Mouse (Mus musculus) kidney, postnatal 10 days (tissue): ENCODE data around the gene Pigx.
"Not testable (repeated sequence)": the region's sequence is repeated elsewhere in the genome, so short reads cannot be mapped to it uniquely, and the experiment has no call there.

Experiments used
- DNase-seq: peaks from one replicate; pipeline ENCODE4 v3.0.0; 2021; ENCODE audit warnings: mixed read lengths

The Pigx gene

DNA sequence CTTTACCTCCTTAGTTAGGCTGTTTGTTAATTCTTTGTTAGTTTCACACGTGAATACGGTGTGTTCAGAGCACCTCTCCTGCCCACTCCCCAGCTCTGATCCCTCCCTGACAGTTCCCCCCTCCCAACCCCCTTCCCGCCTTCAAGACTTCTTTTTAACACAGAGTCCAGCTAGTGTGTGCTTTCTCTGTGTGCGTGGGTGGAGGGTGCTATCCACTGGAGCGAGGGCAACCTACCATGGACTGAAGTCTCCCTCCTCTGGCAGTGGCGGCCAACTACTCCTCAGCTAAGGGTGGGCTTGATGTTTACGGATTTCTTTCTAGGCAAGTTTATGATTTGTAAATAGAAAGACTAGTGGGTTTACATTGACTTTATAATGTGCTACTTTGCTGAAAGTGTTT lies 8.6 kb upstream of the Pigx start:
- DNase-seq, result no peak

DNA sequence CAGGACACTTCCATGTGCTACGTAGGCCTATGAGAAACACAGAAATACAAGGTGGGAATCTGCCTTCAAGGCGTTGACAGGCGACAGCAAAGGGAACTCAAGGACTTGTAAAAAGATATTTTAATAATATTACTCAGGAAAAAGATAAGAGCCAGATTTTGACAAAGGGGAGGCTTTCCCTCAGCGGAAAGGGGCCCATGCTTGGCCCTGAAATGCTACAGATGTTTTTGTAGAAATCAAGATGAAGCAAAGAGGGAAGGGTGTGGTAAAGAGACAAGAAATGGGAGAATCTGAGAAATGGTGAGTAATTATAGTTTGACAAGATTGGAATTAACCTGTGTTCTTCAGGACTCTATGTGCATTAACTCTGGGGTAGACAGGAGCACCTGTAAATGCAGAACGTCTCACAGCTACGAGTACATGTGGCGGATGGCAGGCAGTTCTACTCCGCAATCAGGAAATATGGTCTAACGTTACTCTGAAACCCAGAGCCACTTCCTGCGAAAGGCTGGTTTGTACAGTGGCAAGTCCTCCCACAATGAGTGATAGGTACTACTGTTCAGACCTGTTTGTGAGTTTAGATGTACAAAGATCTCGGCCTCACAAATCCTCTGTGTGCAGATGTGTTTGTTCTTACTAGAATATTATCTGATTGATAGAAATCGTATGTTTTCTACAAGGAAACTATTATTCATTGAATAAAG lies 8.0 kb upstream of the Pigx start:
- DNase-seq, result no peak

DNA sequence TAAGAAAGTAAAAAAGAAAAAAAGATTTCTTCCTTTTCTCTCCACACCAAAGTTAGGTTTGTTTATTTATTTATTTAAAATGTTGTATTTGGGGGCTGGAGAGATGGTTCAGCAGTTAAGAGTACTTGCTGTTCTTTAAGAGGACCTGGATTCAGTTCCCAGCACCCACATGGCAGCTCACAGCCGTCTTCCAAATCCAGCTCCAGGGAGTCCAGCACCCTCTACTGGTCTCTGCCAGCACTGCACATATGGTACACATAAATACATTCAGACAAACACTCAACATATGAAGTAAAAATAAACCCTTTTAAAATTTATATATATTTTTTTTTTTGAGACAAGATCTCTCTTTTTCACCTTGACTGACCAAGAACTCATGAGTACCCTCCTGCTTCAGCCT lies 6.2 kb upstream of the Pigx start:
- no peak for DNase-seq

DNA sequence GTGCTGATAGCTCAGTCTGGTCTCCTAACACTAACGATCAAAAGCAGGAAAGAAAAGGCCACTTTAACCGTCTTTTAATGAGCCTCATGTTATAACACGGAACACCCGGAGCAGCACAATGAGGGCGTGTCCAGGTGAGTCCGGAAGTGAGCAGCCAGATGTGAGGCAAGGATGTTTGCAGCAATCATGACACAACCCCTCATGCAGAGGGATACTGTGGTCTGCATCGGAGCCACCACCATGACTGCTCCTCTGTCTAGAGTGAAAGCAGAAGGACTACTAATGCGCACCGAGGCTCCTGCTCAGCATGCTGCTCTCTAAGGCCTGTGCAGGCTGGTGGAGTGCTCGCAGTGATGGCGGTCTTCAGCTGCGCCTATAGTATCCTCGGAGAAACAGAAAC lies 2.8 kb upstream of the Pigx start:
- no peak for DNase-seq

DNA sequence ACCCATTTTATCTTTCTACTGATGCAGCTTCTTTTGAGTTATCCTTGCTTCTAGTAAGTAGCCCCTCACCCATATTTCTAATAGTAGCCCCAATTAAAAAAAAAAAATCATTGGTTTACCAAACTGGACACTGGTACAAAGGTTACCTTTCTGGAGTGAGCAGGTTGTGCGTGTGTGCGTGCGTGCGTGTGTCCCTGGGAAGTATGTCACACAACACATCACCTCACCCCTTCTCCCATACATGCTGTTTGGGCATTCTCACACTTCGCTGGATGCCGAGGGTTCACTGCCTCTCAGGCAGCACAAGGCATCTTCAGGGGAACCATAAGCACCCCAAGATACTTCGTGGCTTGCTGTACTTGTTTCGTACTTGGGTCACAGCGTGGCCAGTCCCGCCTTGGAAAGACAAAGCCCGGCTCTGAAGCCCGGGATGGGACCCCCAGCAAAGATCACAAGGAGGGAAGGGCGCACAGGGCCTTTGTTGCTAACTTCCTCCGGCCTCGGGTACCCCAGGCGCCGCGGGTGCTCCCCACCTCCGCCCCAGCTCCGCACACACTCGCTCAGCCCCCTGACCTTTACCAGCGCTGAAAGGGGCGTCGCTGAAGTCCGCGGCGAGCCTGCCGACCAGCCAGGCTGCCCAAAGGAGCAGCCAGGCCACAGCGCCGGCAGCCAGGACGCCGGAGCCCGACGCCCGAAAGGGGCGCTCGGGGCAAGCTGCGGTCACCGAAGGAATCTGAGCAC lies 473 bp downstream of the Pigx start:
- DNase-seq, result no peak

DNA sequence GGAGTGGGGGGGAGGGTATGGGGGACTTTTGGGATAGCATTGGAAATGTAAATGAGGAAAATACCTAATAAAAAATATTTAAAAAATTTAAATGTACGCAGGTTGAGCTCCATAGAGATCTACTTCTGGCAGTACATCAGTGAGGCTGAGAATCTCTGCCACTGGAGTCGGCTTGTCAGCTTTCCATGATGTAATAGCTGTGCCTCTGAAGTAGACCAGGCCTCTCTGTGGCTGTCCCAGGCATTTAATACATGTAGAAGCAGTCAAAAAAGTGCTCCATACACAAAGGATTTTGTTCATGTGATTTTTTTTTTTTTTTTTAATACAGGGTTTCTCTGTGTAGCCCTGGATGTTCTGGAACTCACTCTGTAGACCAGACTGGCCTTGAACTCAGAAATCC lies 1.8 kb downstream of the Pigx start:
- not testable (repeated sequence) for DNase-seq

DNA sequence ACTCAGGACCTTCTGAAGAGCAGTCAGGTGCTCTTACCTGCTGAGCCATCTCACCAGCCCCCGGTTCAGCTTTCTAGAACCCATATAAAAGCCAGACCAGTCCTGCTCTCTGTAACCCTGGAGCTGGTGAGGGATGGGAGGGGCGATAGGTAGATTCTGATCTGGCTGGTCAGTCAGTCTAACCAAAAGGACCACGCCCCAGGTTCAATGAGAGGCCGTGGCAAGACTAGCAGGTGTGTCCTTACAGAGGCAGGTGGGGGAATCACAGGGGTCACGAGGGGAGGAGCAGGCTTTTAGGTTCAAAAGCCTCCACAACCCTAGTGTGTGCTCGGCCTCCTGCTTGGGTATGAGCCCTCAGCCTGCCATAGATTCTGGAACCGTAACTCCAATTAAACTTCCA lies 8.1 kb downstream of the Pigx start:
- no peak for DNase-seq

DNA sequence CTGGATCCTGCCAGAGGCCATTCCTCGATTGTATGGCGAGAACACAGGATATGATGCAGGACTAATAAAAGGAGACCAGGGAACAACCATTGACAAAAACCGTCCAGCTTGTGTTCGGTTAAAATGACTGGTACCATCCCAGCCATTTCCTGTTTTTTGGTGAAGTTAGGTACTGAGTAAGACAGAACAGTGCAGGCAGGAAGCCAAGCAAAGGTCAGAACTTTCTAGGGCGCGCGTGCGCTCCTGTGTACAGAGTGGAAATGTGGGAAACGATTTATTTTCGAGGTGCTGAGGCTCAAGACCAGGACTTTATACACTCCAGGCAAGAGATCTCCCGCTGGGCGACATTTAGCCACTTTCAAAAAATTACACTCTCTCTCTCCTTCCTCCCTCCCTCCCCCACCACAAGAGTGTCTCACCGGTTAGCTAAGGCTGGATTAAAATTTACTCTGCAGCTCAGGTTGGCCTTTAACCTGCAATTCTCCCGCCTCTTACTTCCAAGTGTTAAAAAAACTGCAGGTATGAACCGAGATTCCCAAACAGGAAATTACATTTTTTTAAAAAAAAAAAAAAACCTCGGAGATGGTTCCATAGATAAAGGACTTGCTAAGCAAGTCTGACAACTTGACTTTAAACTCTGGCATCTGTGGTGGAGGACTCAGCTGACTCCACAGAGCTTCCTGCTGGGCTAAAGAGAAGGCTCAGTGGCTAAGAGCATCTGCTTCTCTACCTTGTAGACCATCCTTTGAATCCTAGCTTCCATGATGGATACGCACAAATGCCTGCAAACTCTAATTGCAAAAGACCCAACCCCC lies 11.7 kb downstream of the Pigx start:
- DNase-seq, result peak; percentile 75

DNA sequence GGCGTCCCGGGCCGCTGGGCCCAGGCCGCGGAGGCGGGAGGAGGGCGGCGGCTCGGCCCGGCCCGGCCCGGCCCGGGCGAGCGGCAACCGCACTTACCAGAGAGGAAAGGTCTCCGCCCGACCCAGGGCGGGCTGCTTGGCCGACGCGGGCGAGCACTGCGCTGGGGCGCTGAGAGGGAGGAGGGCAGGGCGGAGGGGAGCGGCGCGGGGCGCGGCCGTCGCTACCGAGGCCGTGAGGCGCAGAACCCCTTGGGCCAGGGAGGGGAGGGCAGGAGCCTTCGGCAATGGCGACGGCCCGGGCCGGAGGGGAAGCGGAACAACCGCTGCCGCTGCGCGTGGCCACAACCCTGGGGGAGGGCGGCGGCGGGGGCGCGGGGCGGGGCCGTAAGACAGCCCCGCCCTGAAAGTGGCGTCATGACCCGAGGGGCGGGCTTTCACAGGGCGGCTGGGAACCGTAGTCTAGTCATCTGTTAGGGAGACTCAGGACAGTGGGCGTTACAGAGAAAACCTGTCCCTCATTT lies 20.5 kb downstream of the Pigx start, which contains the start of gene Pak2:
Gene Pak2, minus strand, starts transcription at position 352 of the 521 bp plus-strand sequence.
- DNase-seq, result peak; percentile 94

DNA sequence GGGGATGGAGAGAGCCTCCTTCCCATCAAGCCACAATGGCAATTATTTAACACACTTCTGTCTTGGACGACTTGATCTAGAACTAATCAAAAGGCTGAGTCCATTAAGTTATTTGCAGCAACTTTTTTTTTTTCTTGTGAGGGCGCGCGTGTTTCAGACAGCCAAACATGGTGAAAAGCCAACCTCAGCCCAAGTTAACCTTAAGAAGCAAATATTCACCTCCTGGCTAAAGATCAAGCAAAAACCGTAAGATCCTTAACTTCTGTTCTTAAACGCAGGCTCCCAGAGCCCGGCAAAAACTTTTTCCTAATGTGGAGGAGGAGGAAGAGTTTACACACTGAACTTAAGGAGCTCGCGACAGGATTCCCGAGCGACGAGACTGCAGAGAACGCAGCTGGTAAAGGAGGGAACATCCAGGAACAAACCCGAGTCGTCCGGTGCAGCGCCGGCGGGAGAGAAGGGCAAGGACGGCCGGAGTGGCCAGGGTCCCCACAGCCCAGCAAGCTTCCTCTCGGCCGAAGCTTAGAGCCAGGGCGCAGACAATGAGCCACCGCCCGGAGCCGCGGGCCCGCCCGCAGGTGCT lies 21.0 kb downstream of the Pigx start:
- DNase-seq, result no peak

DNA sequence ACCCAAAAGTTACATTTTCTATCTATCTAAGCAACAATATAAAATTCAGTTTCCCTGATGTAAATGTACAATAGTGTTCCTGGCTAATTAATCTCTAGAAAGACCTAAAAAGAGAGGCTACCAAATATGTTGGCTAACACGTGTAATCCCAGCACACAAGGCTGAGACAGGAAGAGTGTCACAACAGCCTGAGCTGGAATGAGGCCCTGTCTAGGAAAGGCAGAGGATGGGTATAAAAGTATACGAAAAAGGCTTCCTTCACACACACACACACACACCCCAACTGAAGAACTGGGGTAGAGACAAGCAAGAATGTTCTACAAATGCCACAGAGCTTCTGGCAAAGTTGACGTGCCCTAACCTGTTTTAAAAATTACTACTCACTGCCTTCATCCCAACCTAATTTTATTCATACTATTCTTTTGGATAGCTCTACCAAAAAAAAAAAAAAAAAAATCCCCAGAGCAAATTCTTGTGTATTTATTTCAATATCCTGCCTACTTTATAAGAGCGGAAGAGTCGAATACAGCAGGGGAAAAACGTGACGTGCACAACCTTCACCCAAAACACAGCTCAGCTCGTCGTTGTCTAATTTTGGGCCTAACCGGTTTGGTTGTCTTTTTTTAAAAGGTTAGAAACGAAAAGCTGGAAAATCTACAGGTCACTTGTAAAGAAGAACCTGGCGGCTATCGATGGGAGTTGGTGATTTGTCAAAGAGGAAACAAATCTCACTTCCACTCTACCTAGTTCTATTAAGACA lies 21.7 kb downstream of the Pigx start:
- DNase-seq, result peak; percentile 9

DNA sequence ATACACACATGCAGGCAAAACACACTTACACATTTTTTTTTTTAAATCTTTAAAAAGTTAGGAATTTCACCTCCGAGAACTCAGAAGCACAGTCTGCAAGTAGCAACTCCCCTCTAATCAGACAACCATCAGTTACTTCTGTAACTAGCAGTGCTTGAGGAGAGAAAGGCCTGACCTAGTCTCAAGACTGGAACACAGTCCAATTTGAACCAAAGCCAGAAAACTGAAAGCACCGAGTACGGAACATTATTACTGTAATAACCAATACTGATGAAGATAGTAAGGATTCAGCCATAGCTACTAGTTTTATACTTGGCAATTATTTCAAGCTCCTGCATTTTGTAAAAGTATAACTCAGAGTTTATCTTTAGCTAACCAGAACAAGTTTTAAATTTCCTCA lies 23.1 kb downstream of the Pigx start:
- no peak for DNase-seq

DNA sequence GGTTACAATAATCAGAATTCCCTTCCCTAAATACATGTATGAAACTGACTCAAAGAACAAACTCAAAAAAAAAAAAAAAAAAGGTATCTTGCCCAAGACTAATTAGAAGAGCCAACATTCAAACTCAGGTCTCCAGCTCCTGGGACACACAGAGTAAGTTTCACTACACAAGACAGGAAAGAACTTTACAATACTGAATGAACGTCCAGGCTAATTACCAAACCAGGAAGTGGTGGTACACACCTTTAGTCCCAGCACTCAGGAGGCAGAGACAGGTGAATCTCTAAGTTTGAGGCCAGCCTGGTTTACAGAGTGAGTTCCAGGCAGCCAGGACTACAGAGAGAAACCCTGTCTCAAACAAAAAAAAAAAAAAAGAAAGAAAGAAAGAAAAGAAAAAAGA lies 23.8 kb downstream of the Pigx start:
- no peak for DNase-seq

DNA sequence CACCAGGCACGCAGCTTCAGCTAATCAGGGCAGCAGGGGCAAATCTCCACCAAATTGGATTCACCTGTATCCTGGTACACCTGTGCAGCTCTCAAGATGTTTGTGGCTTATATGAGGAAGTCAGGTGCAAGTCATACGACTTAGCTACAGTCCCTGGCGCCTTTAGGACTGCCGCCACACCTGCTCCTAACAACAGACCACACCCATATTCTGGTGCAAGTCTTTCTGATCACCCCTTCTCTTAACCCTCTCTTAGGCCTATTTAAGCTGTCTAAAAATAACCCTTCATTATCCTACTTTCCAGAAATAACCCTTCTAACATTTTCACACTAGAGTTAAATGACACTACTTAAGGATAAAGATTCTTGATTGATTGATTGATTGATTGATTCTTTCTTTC lies 29.5 kb downstream of the Pigx start:
- not testable (repeated sequence) for DNase-seq

DNA sequence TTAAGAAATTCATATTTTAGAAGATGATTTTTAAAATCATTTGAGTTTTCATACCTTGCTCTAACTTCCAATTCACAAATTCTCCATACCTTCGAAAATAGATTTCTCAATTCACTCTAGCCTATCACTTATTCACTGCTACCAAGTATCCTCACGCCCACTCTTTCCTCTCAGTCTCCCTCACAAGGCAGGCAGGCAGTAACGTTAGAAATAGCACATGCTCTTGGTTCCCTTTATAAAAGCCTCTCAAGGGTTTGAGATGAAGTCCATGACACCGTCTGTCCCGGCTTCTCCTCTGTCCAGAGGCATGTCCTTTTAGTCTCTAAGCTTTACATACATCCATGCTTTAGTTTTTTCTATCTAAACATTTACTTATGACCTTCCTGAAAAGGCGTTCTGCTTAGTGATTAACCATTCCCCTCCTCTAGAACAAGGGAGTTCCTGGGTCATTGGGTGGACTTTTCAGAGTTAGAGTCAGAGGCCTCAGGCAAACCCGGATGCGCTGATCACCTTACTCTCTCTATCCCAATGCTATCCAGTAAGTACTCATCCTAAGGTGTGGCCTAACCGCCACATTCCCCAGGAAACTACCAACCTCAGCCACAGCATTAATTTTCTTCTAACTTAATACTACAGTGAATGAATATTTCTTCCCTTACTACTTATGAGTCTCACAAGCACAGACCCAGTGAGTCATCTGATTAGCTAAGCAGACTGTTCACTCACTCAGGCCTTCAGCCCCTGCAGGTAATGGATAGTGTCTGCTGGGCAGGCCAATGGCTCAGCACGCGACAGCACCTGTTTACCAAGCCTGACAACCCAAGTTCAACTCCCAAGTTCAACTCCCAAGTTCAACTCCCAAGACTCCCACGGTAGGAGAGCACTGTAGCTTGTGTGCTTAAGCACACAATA lies 30.9 kb downstream of the Pigx start:
- peak; percentile 11 for DNase-seq

DNA sequence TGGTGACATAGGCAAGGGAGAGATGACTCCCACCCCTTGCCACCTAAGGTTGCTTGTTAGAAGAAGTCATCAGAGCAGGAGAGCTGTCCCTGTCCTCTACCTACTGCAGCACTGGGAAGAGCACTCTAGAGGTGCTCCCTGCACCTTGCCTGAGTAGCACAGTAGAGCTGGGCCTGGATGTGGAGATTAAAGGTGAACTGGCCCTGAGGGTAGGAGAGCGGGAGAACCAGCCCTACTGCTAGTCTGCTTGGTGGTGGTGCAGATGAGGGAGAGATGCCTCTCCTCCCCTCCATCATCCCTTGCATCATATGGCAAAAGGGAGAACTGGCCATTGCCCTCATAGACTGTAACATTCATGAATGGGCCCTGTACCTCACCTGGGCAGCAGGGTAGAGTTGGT lies 32.6 kb downstream of the Pigx start:
- DNase-seq, result no peak

DNA sequence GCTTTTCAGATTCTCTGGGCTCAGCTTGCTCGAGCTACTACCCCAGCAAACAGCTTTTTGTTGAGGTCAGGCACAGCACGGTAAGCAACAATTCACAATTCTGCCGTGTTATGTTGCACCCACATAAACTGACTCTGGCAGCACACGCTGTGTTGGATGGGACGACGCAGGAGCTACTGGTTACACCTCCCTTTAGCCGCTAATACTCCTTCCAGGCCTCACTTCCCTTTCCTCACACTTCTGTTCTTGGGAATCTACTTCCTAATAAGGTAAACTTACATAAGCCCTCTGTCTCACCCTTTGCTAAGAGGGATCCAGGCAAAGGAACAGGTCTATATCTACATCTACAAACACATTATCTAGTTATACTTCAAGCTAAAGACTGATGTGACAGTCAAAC lies 35.6 kb downstream of the Pigx start:
- no peak for DNase-seq

DNA sequence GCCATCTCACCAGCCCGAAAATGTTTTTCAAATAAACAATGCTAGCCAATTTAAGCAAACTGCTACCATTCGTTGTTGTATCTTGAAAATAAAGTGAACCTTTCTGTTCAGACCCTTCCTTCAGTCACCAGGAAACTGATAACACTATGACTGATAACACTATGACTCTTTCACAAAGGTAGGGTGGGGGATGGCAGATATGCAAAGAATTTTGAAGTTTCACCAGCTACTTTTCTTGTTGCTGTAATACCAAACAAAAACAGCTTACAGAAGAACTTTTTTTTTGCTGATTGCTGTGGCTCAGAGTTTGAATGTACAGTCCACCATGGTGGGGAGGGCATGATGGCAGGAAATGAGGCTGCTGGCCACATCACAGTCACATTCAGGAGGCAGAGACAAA lies 37.3 kb downstream of the Pigx start:
- DNase-seq, result no peak

DNA sequence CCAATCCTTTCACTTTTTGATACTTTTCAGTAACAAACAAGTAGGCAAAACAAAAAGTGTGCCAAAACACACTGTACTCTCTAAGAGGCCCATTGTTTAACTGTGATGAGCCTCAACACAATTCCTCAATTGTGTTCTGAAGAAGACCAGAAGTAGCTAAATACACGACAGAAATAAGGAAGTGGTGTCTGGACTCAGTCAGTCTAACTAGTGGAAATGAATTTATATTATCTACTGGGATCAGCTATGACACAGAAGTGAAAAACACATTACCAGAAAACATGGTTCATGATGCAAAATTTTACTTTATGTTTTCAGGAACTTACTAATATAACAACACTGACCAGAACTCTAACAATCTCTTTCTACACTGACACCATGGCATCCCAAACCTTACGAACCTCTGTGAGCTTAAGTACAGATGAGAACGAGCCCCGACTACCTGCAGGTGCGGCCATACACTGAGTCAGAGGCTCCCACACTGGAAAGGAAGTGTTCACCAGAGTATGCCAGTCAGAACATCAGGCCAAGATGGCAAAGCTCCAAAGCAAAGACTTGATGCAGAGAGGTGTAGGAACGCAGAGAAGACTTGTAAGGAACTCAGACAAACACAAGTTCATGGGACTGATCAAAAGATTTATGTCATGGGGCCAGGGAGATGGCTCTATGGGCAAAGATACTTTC lies 39.6 kb downstream of the Pigx start:
- DNase-seq, result no peak

DNA sequence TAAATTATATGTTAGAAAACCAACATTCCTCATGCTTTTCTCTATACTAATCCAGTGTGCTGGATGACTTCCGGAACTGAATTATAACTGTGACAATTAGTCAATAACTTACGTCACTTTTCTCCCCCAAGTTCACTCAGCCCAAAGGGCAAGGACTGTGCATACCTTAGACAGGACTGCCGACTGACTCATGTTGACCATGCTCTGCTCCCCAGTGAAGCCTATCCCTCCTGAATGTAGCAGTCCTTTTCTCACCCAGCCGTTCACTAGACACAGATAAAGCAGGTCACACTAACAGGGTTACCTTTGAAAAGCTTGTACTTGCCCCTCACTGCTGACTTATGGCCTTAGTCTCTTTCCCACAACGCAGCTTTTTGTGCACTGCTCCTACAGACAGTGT lies 40.7 kb downstream of the Pigx start:
- no peak for DNase-seq

DNA sequence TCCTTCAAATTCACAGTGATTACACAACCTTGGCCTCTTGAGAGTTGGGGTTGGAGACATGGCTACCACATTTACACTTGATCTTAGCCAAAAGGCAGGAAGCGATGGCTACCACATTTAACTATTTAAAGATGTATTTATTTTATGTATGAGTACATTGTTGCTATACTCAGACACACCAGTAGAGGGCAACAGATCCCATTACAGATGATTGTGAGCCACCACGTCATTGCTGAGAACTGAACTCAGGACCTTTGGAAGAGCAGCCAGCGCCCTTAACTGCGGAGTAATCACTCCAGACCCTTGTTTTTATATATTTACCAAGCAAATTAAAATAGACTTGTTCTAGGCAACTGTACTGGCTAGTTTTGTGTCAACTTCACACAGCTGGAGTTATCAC lies 57.2 kb downstream of the Pigx start:
- no peak for DNase-seq
